Mouse (Mus musculus) limb, embryonic 10.5 days (tissue): Measurements from ENCODE around the gene Rims1. TPM values are rescaled to one million over a fixed set of nuclear protein-coding genes. Genes with fewer than 3 reads are reported as not detected.

ENCODE experiments used
- DNase-seq: peaks from one replicate; pipeline ENCODE4 v3.0.0-alpha.2; 2017; ENCODE audit warnings: low spot score
- H3K27ac ChIP-seq: fragments of 300-500 bp; sonication (generic); 2 replicates; pipeline ENCODE4 v1.5.1; 2016; ENCODE audit warnings: mild to moderate bottlenecking
- H3K27me3 ChIP-seq: fragments of 300-500 bp; sonication (generic); 2 replicates; pipeline ENCODE4 v1.6.1; 2016; ENCODE audit warnings: low read depth, mild to moderate bottlenecking; ENCODE audit not compliant: poor library complexity, severe bottlenecking
- H3K36me3 ChIP-seq: fragments of 300-500 bp; sonication (generic); 2 replicates; pipeline ENCODE4 v1.6.1; 2016; ENCODE audit warnings: mild to moderate bottlenecking, moderate library complexity
- H3K4me1 ChIP-seq: fragments of 300-500 bp; sonication (generic); 2 replicates; pipeline ENCODE4 v1.6.1; 2016
- H3K4me3 ChIP-seq: fragments of 300-500 bp; sonication (generic); 2 replicates; pipeline ENCODE4 v1.5.1; 2016; ENCODE audit warnings: mild to moderate bottlenecking, moderate library complexity
- H3K9me3 ChIP-seq: fragments of 300-500 bp; sonication (generic); replicated peaks from 2 replicates; pipeline ENCODE4 v1.6.1; 2016; ENCODE audit warnings: mild to moderate bottlenecking
- WGBS: fragments of 180-500 bp; shearing (Covaris S2); methylation state at CpG from one replicate; pipeline ENCODE4 v1.1.7; 2016; 5-methylcytosine and 5-hydroxymethylcytosine counted together
- polyA plus RNA-seq: library from polyadenylated mRNA; unstranded; fragments of >200 nt; fragmentation: Nextera tagmentation; extraction: Ambion mirVana; gene quantifications from 2 replicates; pipeline ENCODE4 v1.2.1, GENCODE M21; 2016

The Rims1 gene
- polyA plus RNA-seq, 1 experiment from 2014 or later: 0.83 TPM

DNA sequence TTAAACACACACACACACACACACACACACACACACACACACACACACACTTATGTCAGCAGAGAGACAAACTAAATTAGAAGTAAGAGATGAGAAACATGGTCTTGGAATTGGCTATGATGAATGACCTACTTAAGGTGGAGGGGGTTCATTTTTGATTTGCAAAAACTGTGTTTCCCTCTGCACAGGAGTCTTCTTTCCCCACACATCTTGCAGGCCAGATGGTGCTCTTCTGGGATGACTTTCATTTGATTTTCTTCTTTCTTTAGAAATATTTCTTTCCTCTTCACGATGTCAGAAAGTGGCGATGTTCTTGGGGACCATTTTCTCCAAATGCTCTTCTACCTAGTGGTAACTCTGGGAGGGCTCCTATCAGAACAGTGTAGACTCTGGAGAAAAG, 560.0 kb downstream of the Rims1 start:
- Histone ChIP-seq H3K4me1 (peaks cover 6% of the 10 kb centered on the region; the same call in 1 of the 2 replicates), H3K36me3 (no peaks in the 10 kb centered on the region), H3K27ac (no peak overlapping the region), H3K9me3 (no peaks in the 10 kb centered on the region), H3K27me3 (peaks cover 25% of the 10 kb centered on the region), H3K4me3 (no peak overlapping the region)
- no peak for DNase-seq
- WGBS: 90% methylated on average over 2 of the region's 2 CpGs
